Mouse (Mus musculus) left cerebral cortex, adult 18-20 months (tissue): ENCODE data around the gene Ncbp1. TPM values are rescaled to one million over a fixed set of nuclear protein-coding genes. Genes with fewer than 3 reads are reported as not detected.

ENCODE experiments used
- DNase-seq, 2 experiments: peaks; one replicate each; pipeline ENCODE4 v3.0.0; 2021 to 2022; ENCODE audit warnings: low spot score in 2 of 2, mixed read lengths in 1 of 2
- total RNA-seq, 2 experiments: library from RNA; stranded (reverse); gene quantifications; 2 replicates each; pipeline ENCODE4 v1.2.3; 2021

Gene Ncbp1
- total RNA-seq, 2 experiments from 2014 or later, result 43.2 to 50.0 TPM

DNA sequence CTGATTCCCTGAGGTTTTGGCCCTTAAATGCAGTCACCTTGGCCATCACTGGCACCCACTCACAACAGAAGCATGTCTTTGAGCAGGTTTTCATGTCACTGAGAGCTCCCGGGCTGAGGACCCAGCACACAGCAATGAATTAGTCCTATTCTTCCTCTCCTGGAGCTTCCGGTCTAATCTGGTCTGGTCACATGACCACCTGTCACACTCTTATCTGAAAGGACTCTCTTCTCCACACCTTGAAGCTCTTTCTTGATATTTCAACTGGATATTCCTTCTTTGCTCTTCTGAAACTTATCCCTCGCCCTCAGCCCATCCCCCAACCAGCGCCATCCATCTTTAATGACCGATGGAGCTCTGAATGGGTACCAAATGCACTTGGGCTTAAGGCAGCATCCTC lies 59.7 kb downstream of the Ncbp1 start:
- DNase-seq, result no peak

DNA sequence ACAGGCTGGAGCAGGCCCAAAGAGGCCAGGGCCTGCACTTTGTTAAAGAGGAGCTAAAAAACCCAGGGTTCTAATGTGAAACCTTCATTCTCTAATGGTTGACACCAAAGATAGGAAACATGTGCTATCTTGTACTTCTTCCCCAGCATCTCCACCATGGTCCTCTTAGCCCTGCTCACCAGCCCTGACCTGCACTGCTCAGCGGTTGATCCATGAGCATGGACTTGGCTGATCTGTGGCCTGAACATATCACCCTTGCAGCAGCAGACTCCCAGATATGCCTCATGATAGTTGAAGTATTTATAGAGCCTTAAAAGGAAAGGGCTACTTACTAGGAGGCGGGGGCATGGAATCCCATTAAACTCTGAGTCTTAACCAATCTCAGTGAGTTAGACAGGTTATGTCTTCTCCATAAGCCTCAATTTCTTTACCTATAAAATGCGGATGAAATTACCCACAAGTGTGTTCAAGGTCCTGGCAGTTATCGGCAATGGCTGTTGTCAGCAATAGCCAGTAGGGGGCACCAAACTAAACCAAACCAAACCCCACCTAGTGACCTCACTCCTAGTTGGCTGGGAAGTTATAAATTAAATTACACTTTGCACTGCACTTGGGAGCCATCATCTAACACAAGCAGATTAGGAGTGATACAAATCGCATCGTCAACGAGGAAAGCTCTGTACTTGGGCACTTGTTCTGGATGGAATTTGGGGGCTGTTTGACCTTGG lies 63.6 kb downstream of the Ncbp1 start:
- peak; percentile 69 to 70 for DNase-seq

DNA sequence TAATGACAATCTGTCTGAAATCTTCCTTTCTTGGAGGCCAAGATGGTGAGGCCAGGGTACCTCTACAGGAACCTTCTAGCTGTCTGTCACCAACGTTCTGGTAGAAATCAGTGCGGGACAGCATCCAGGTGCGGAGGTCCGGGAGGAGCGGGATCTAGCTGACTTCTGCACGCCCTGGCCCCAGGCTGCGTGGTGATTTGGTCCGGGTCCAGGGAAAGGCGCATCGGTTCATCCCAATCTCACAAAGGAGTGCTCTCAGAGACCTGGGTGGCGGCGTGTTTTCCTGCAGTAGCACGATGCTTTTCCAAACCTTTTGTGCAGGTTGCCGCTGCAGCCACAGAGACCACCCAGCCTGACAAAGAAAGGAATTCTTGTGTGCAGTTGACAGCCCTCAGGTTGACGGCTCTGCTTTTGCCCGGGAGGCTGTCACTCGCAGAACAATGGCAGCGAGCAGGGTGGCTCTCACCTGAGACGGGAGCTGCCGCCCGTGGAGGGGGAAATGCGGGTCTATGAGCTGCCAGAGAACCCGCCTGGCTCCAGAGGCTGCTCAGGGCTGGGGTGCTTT lies 64.2 kb downstream of the Ncbp1 start:
- no peak for DNase-seq

DNA sequence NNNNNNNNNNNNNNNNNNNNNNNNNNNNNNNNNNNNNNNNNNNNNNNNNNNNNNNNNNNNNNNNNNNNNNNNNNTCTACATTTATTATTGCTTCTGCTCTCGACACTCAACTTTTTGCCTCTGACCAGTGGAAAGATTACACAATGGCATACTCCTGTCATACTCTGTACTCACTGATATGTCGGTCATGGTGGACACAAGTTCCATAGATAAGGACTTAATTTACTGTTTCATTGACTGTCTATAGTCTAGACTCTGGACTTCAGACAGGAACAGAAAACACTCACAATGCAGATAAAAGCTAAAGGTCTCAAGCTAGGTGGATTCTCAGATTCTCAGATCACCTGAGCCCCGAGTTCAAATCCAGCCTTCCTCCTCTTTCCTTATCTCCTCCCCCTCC lies 82.7 kb downstream of the Ncbp1 start:
- DNase-seq, result no peak

Other genes starting within 250 kb of the Ncbp1 start
- under 1 TPM in 1 of 2 experiments, not detected in 1; 0.07 TPM for gene Ccdc180, start 248.3 kb upstream of the Ncbp1 start, total RNA-seq
- gene Tdrd7, start 173.3 kb upstream of the Ncbp1 start, total RNA-seq, result 10 to 100 TPM; 33.6 to 34.1 TPM
- gene Tmod1, start 99.7 kb upstream of the Ncbp1 start, total RNA-seq, result 10 to 100 TPM; 45.8 to 48.9 TPM
- gene Tstd2, start 81 bp downstream of the Ncbp1 start, total RNA-seq, result 10 to 100 TPM; 14.5 to 18.5 TPM
- 10 to 100 TPM; 10.2 to 11.2 TPM for gene Xpa, start 57.7 kb downstream of the Ncbp1 start, total RNA-seq
- not detected for gene Foxe1, start 205.0 kb downstream of the Ncbp1 start, total RNA-seq